Mouse (Mus musculus) CH12.LX (cell line): Measurements from ENCODE around the gene Serp1.

ENCODE experiments used
- BHLHE40 ChIP-seq: IDR thresholded peaks from 2 replicates; pipeline ENCODE4 v1.6.1; 2011; ENCODE audit warnings: mild to moderate bottlenecking, low read depth, low read length, improper control_type of control experiment
- CTCF ChIP-seq, 2 experiments: IDR thresholded peaks in 1 of 2; conservative IDR thresholded peaks in 1 of 2; 2 replicates each; pipeline ENCODE4 v1.5.1; 2011 to 2012; ENCODE audit warnings: low read depth in 2 of 2, low read length in 2 of 2, improper control_type of control experiment in 1 of 2, inconsistent platforms in 1 of 2, mild to moderate bottlenecking in 1 of 2, moderate library complexity in 1 of 2
- EP300 ChIP-seq: IDR thresholded peaks from 2 replicates; pipeline ENCODE4 v1.6.1; 2011; ENCODE audit warnings: low read length, improper control_type of control experiment
- JUND ChIP-seq: conservative IDR thresholded peaks from 2 replicates; pipeline ENCODE4 v1.6.1; 2011; ENCODE audit warnings: low read depth, low read length, improper control_type of control experiment
- KAT2A ChIP-seq: IDR thresholded peaks from 2 replicates; pipeline ENCODE4 v1.6.1; 2012; ENCODE audit warnings: low read length, improper control_type of control experiment, inconsistent platforms; ENCODE audit not compliant: insufficient replicate concordance
- MAZ ChIP-seq: IDR thresholded peaks from 2 replicates; pipeline ENCODE4 v1.6.1; 2012; ENCODE audit warnings: low read depth, mild to moderate bottlenecking, inconsistent platforms, low read length, improper control_type of control experiment, moderate library complexity
- MXI1 ChIP-seq: IDR thresholded peaks from 2 replicates; pipeline ENCODE4 v1.6.1; 2011; ENCODE audit warnings: mild to moderate bottlenecking, low read depth, low read length, improper control_type of control experiment
- MYC ChIP-seq: IDR thresholded peaks from 2 replicates; pipeline ENCODE4 v1.6.1; 2011; ENCODE audit warnings: low read depth, mild to moderate bottlenecking, improper control_type of control experiment, low read length
- POLR2A ChIP-seq: IDR thresholded peaks from 2 replicates; pipeline ENCODE4 v1.6.1; 2011; ENCODE audit warnings: low read depth, mild to moderate bottlenecking, improper control_type of control experiment, low read length
- RAD21 ChIP-seq: IDR thresholded peaks from 2 replicates; pipeline ENCODE4 v1.6.1; 2011; ENCODE audit warnings: low read depth, mild to moderate bottlenecking, low read length, improper control_type of control experiment, moderate library complexity
- SIN3A ChIP-seq: IDR thresholded peaks from 2 replicates; pipeline ENCODE4 v1.6.1; 2012; ENCODE audit warnings: low read length, improper control_type of control experiment, inconsistent platforms
- UBTF ChIP-seq: IDR thresholded peaks from 2 replicates; pipeline ENCODE4 v1.6.1; 2012; ENCODE audit warnings: low read depth, mild to moderate bottlenecking, inconsistent platforms, low read length, improper control_type of control experiment, moderate library complexity
- USF2 ChIP-seq: conservative IDR thresholded peaks from 2 replicates; pipeline ENCODE4 v1.6.1; 2011; ENCODE audit warnings: low read depth, low read length, improper control_type of control experiment
- ZC3H11A ChIP-seq: IDR thresholded peaks from 2 replicates; pipeline ENCODE4 v1.6.1; 2012; ENCODE audit warnings: low read depth, mild to moderate bottlenecking, inconsistent platforms, low read length, improper control_type of control experiment

DNA sequence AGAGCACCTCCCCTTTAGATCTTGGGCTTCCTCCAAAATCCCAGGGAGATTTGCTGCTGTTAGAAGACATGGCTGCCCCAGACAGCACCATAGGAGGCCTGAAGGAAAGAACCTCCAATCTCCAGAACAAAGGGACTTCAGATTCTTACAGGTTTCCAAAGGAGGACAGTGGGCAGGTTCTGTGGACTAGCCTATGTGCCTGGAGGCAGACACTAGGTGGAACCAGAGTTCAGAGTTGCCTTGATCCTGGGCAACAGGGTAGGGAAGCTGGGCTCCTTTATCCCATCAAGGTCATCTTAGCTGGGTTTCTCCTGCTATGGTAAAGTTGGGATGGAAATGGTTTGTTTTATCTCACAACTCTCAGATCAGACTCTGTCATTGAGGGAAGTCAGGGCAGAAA, 14.1 kb downstream of the Serp1 start:
- TF ChIP-seq RAD21 (peak; percentile 91), POLR2A (no peak), KAT2A (no peak), JUND (no peak), CTCF (conservative IDR thresholded peaks at IDR 0.05 in 1 of 2, IDR thresholded peaks at IDR 0.05 in 1 of 2; ENCODE audit: low read depth in 2 of 2, low read length in 2 of 2) (peak in 1 of 2 experiments; percentile 86; a peak in 3 of 4 replicates), MAZ (no peak), EP300 (no peak), ZC3H11A (no peak), BHLHE40 (no peak), USF2 (no peak), UBTF (no peak), MYC (no peak), SIN3A (no peak), MXI1 (0 out of 2 replicates have a peak, but pooled peaks have one; percentile 28)
